Mouse (Mus musculus): Measurements from ENCODE around the gene Cad. TPM values are rescaled to one million over a fixed set of nuclear protein-coding genes. Genes with fewer than 3 reads are reported as not detected.

Gene Cad
- polyA plus RNA-seq, 1 experiment from 2014 or later, result 36.0 TPM

DNA sequence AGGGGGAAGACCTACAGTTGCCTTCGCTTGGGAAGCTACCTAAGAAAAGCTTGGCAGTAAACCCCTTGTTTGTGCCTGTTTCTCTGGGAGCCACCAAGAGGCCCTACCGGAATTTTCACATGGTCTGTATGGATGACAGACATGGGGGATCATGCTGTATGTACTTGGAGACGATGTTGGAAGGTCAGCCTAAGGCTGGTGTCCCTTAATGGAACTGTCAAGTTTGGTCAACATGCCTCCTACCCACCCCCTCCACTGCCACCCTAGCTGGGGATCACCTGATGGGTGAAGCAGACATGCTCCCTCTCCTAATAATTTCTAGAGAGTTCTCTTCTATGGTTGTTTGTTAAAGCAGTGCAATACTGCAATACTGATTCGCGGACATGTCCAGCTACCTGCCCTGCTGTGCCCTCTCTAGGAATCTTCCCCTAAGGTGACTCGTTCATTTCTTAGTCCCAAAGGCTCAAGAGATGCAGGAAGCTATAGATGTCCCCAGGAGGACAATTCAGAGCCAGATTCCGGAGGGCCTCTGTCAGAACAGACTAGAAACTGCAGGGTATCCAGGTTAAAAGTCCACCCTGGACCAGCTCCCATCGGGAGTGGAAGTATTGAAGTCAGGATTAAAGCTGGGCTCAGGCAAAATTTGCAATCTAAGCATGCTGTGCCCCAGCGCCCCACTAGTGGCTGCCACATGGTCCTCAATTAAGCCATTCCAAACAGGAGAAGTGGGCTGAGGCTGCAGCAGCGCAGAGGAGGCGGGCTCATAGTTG lies 41.3 kb downstream of the Cad start:
- no peaks in the 10 kb centered on the region for H3K9me3 ChIP-seq (ENCODE audit: low read length)
- H3K9ac ChIP-seq (replicated peaks; ENCODE audit: low read length), result no peak overlapping the region
- H3K4me3 ChIP-seq (ENCODE audit: low read length), result peak overlapping the region; percentile 36
- ATAC-seq (ENCODE audit: low FRiP score, low TSS enrichment), result no peak
- H3K27ac ChIP-seq (ENCODE audit: low read length), result no peak overlapping the region
- H3K4me2 ChIP-seq (replicated peaks; ENCODE audit: low read depth, low read length), result peak overlapping the region; percentile 57
- no peaks in the 10 kb centered on the region for H3K36me3 ChIP-seq (ENCODE audit: insufficient read depth, low read length)
- peaks cover 77% of the 10 kb centered on the region for H3K27me3 ChIP-seq (ENCODE audit: insufficient read depth, low read length)
- H3K4me1 ChIP-seq (ENCODE audit: insufficient read depth, low read length), result peaks cover 27% of the 10 kb centered on the region
- 18% methylated on average over 11 of the region's 11 CpGs for WGBS

- 83% methylated on average over 9 of the region's 9 CpGs for WGBS
Measured at GRCm38 (mm10) chr5:31105814-31106335, 51.3 kb downstream of the Cad start, which contains the start of gene Dnajc5g. Gene Dnajc5g (plus strand): TSS chr5:31106285.

DNA sequence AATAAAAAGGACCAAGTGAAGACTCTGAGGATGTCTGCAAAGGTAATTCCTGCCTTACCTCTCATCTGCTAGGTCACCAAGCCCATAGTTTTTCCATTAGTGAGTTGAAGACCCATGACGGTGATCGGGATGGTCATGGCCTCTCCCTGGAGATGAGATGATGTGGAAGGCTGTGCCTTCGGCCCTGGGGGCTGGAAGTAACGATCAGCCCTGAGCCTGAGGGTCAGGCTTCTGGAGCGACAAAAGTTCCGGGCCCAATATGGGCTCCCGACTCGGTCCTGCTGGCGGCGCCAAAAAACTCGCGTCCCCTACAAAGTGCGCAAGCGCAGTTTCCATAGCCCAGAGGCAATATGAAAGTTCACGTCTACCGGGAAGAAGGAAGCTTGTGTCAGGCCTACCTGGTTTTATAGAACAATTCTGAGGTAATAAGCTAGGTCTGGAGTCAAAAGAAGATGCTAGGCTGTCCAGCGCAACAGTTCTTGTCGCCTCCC lies 53.5 kb downstream of the Cad start, which contains the start of gene Slc30a3:
Slc30a3 (minus strand) TSS at position 238 of the 491 bp plus-strand sequence.
- no peak for ATAC-seq (ENCODE audit: low FRiP score, low TSS enrichment)
- Histone ChIP-seq H3K27me3 (ENCODE audit: insufficient read depth, low read length) (no peaks in the 10 kb centered on the region), H3K4me1 (ENCODE audit: insufficient read depth, low read length) (no peaks in the 10 kb centered on the region), H3K9ac (replicated peaks; ENCODE audit: low read length) (no peak within 1 kb of the TSS), H3K4me2 (replicated peaks; ENCODE audit: low read depth, low read length) (no peak within 1 kb of the TSS), H3K9me3 (ENCODE audit: low read length) (no peaks in the 10 kb centered on the region), H3K27ac (ENCODE audit: low read length) (no peak within 1 kb of the TSS), H3K36me3 (ENCODE audit: insufficient read depth, low read length) (no peaks in the 10 kb centered on the region), H3K4me3 (ENCODE audit: low read length) (no peak within 1 kb of the TSS)
- 90% methylated on average over 18 of the region's 18 CpGs for WGBS

More at GRCm38 (mm10) chr5:31105814-31106335, 51.3 kb downstream of the Cad start, which contains the start of gene Dnajc5g:
- no peaks in the 10 kb centered on the region for H3K9me3 ChIP-seq (ENCODE audit: low read length)
- ATAC-seq (ENCODE audit: low FRiP score, low TSS enrichment), result no peak
- H3K27ac ChIP-seq (ENCODE audit: low read length), result no peak within 1 kb of the TSS
- H3K4me2 ChIP-seq (replicated peaks; ENCODE audit: low read depth, low read length), result no peak within 1 kb of the TSS
- no peak within 1 kb of the TSS for H3K4me3 ChIP-seq (ENCODE audit: low read length)
- H3K4me1 ChIP-seq (ENCODE audit: insufficient read depth, low read length), result no peaks in the 10 kb centered on the region
- H3K9ac ChIP-seq (replicated peaks; ENCODE audit: low read length), result no peak within 1 kb of the TSS
- H3K36me3 ChIP-seq (ENCODE audit: insufficient read depth, low read length), result no peaks in the 10 kb centered on the region
- H3K27me3 ChIP-seq (ENCODE audit: insufficient read depth, low read length), result no peaks in the 10 kb centered on the region; the same call in 1 of the 2 replicates

DNA sequence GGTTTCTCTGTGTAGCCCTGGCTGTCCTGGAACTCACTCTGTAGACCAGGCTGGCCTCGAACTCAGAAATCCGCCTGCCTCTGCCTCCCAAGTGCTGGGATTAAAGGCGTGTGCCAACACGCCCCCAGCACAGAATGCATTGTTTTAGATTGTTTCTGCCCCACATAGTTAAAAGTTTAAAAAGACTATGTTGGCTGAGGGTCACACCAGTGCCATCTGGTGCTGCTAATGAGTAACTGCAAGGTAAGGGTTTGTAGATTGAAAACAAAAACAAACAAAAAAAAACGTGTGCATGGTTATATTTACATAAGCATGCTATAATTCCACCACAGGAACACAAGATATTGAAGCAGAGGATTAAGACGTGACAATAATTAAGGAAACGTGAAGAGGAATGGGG lies 56.2 kb downstream of the Cad start:
- Histone ChIP-seq H3K4me2 (replicated peaks; ENCODE audit: low read depth, low read length) (no peak overlapping the region), H3K9ac (replicated peaks; ENCODE audit: low read length) (no peak overlapping the region), H3K4me3 (ENCODE audit: low read length) (no peak overlapping the region), H3K27ac (ENCODE audit: low read length) (no peak overlapping the region), H3K9me3 (ENCODE audit: low read length) (no peaks in the 10 kb centered on the region), H3K4me1 (ENCODE audit: insufficient read depth, low read length) (no peaks in the 10 kb centered on the region), H3K36me3 (ENCODE audit: insufficient read depth, low read length) (no peaks in the 10 kb centered on the region), H3K27me3 (ENCODE audit: insufficient read depth, low read length) (no peaks in the 10 kb centered on the region)
- 33% methylated on average over 7 of the region's 7 CpGs for WGBS
- no peak for ATAC-seq (ENCODE audit: low FRiP score, low TSS enrichment)

DNA sequence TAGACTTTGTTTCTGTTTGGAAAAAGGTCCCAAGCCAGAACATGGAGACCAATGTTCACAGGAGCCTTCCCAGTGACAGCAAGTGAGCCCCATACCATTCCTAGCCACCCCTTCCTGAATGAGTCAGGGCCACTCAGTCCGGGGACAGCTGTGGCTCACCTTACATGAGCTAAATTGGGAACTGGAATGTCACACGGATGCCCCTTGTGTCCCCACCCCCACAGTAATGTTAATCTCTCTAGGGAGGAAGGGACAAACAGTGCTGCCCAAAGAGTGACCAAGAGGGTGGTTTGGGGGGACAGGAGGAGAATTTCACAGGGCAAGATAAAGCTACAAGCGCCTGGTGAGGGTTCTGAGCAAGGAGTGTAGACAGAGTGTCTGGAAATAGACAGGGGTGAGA lies 61.8 kb downstream of the Cad start, which contains the start of gene Trim54:
Trim54 (plus strand) TSS at position 359 of the 400 bp plus-strand sequence.
- no peak for ATAC-seq (ENCODE audit: low FRiP score, low TSS enrichment)
- no peak within 1 kb of the TSS for H3K4me2 ChIP-seq (replicated peaks; ENCODE audit: low read depth, low read length)
- H3K9ac ChIP-seq (replicated peaks; ENCODE audit: low read length), result no peak within 1 kb of the TSS
- no peaks in the 10 kb centered on the region for H3K9me3 ChIP-seq (ENCODE audit: low read length)
- 0 out of 2 replicates have a peak, but pooled peaks cover 2% of the 10 kb centered on the region for H3K27me3 ChIP-seq (ENCODE audit: insufficient read depth, low read length)
- H3K4me1 ChIP-seq (ENCODE audit: insufficient read depth, low read length), result no peaks in the 10 kb centered on the region
- WGBS, result 25% methylated on average over 3 of the region's 3 CpGs
- no peak within 1 kb of the TSS for H3K4me3 ChIP-seq (ENCODE audit: low read length)
- no peak within 1 kb of the TSS for H3K27ac ChIP-seq (ENCODE audit: low read length)
- no peaks in the 10 kb centered on the region for H3K36me3 ChIP-seq (ENCODE audit: insufficient read depth, low read length)

- ATAC-seq (ENCODE audit: low FRiP score, low TSS enrichment), result no peak
- 35% methylated on average over 10 of the region's 10 CpGs for WGBS
Measured at GRCm38 (mm10) chr5:31116912-31117311, 62.3 kb downstream of the Cad start.

GRCm38 (mm10) chr5:31121111-31121510 lies 66.5 kb downstream of the Cad start:
- Histone ChIP-seq H3K9me3 (ENCODE audit: low read length) (no peaks in the 10 kb centered on the region), H3K9ac (replicated peaks; ENCODE audit: low read length) (no peak overlapping the region), H3K36me3 (ENCODE audit: insufficient read depth, low read length) (no peaks in the 10 kb centered on the region), H3K27ac (ENCODE audit: low read length) (no peak overlapping the region), H3K27me3 (ENCODE audit: insufficient read depth, low read length) (0 out of 2 replicates have a peak, but pooled peaks cover 2% of the 10 kb centered on the region), H3K4me2 (replicated peaks; ENCODE audit: low read depth, low read length) (no peak overlapping the region), H3K4me3 (ENCODE audit: low read length) (no peak overlapping the region), H3K4me1 (ENCODE audit: insufficient read depth, low read length) (no peaks in the 10 kb centered on the region)
- 80% methylated on average over 8 of the region's 8 CpGs for WGBS
- no peak for ATAC-seq (ENCODE audit: low FRiP score, low TSS enrichment)

More at GRCm38 (mm10) chr5:31116912-31117311, 62.3 kb downstream of the Cad start:
- no peaks in the 10 kb centered on the region for H3K9me3 ChIP-seq (ENCODE audit: low read length)
- no peak overlapping the region for H3K9ac ChIP-seq (replicated peaks; ENCODE audit: low read length)
- H3K36me3 ChIP-seq (ENCODE audit: insufficient read depth, low read length), result no peaks in the 10 kb centered on the region
- no peak overlapping the region for H3K4me3 ChIP-seq (ENCODE audit: low read length)
- no peak overlapping the region for H3K4me2 ChIP-seq (replicated peaks; ENCODE audit: low read depth, low read length)
- no peaks in the 10 kb centered on the region for H3K4me1 ChIP-seq (ENCODE audit: insufficient read depth, low read length)
- H3K27me3 ChIP-seq (ENCODE audit: insufficient read depth, low read length), result 0 out of 2 replicates have a peak, but pooled peaks cover 2% of the 10 kb centered on the region
- no peak overlapping the region for H3K27ac ChIP-seq (ENCODE audit: low read length)

DNA sequence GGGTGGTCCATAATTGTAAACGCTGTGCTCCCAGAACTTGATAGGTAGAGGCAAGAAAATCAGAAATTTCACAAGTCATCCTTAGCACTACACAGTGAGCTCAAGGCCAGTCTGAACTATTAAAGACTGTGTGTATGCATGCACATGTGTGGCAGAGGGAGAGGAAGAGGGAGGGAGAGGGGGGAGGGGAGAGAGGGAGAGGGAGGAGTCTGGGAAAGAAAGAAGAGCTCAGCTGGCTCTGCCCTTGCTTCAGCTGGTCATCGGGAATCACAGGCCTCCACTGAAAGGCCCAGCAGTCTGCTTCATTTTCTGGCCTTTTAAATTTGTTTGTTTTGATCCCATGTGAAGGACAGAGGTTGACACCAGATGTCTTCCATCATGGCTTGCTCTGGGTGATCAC lies 68.9 kb downstream of the Cad start:
- H3K4me1 ChIP-seq (ENCODE audit: insufficient read depth, low read length), result no peaks in the 10 kb centered on the region
- 44% methylated on average over 2 of the region's 2 CpGs for WGBS
- H3K9me3 ChIP-seq (ENCODE audit: low read length), result no peaks in the 10 kb centered on the region
- H3K9ac ChIP-seq (replicated peaks; ENCODE audit: low read length), result no peak overlapping the region
- no peak overlapping the region for H3K4me2 ChIP-seq (replicated peaks; ENCODE audit: low read depth, low read length)
- H3K36me3 ChIP-seq (ENCODE audit: insufficient read depth, low read length), result no peaks in the 10 kb centered on the region
- H3K27ac ChIP-seq (ENCODE audit: low read length), result no peak overlapping the region
- H3K4me3 ChIP-seq (ENCODE audit: low read length), result no peak overlapping the region
- no peak for ATAC-seq (ENCODE audit: low FRiP score, low TSS enrichment)
- H3K27me3 ChIP-seq (ENCODE audit: insufficient read depth, low read length), result peaks cover under 1% of the 10 kb centered on the region; the same call in 1 of the 2 replicates

- Histone ChIP-seq H3K9ac (replicated peaks; ENCODE audit: low read length) (no peak overlapping the region), H3K4me3 (ENCODE audit: low read length) (no peak overlapping the region), H3K9me3 (ENCODE audit: low read length) (no peaks in the 10 kb centered on the region), H3K27me3 (ENCODE audit: insufficient read depth, low read length) (peaks cover 2% of the 10 kb centered on the region; the same call in 1 of the 2 replicates), H3K4me2 (replicated peaks; ENCODE audit: low read depth, low read length) (no peak overlapping the region), H3K27ac (ENCODE audit: low read length) (no peak overlapping the region), H3K4me1 (ENCODE audit: insufficient read depth, low read length) (no peaks in the 10 kb centered on the region), H3K36me3 (ENCODE audit: insufficient read depth, low read length) (no peaks in the 10 kb centered on the region)
- 37% methylated on average over 5 of the region's 5 CpGs for WGBS
- no peak for ATAC-seq (ENCODE audit: low FRiP score, low TSS enrichment)
Measured at GRCm38 (mm10) chr5:31126050-31126449, 71.5 kb downstream of the Cad start.

Data from kidney, embryonic 16.5 days (tissue).